Comparison of ENCODE assay signal across 9 mouse cellular contexts in the genomic region with DNA sequence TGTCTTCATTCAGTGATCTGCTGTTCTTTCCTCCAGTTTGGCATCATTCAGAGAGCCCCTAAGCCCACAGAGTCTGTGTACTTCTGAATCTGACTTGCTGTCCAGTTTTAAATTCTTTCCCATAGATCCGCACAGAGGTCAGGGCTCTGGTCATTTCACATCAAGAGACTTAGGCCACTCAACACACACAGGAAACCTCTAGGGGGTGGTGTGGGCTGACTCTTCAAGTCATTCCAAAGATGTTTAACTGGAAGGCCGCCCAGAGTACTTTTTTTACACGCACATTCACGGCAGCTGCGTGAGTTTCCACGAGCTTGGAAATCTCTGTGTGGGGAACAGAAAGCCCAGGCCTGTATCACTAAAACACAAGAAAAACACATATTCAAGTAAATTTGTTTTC.
DNase-seq lines count a peak whose midpoint lies in the region; TF ChIP-seq lines count a peak whose summit lies in the region.
"Had no signal": no experiment of that assay in that cellular context is flagged by ENCODE, and none has a peak within 500 bp of the region (broad histone marks: within the 10 kb centered on the region; RNA-seq: fewer than 3 reads in every experiment).

No protein-coding gene starts in this region.

- TF ChIP-seq CTCF in CH12.LX (conservative IDR thresholded peaks at IDR 0.05 in 1 of 2, IDR thresholded peaks at IDR 0.05 in 1 of 2; ENCODE audit: low read depth in 2 of 2, low read length in 2 of 2) = peak in 1 of 2 experiments; percentile 39; a peak in 2 of 4 replicates

- no peaks in the 10 kb centered on the region for H3K9me3 ChIP-seq in CH12.LX (replicated peaks; ENCODE audit: low read length)
- H3K9me3 ChIP-seq: midbrain, embryonic 15.5 days had no signal

- no peak overlapping the region for H3K4me2 ChIP-seq in CH12.LX (ENCODE audit: insufficient read depth, low read depth, poor library complexity, severe bottlenecking)
- H3K4me2 ChIP-seq: midbrain, embryonic 15.5 days had no signal

- H3K4me1 ChIP-seq in CH12.LX (ENCODE audit: control insufficient read depth in 1 of 2, insufficient read depth in 2 of 2) = no peaks in the 10 kb centered on the region
- H3K4me1 ChIP-seq: midbrain, embryonic 15.5 days had no signal

- TF ChIP-seq POLR2A in CH12.LX (IDR thresholded peaks at IDR 0.05; ENCODE audit: low read depth, low read length) = no peak

- H3K36me3 ChIP-seq in CH12.LX (replicated peaks in 1 of 2; ENCODE audit: control insufficient read depth in 1 of 2, insufficient read depth in 1 of 2, low read length in 1 of 2) = no peaks in the 10 kb centered on the region
- H3K36me3 ChIP-seq: midbrain, embryonic 15.5 days had no signal

- H3K9ac ChIP-seq in CH12.LX (ENCODE audit: insufficient read depth, low read depth) = no peak overlapping the region
- H3K9ac ChIP-seq: midbrain, embryonic 15.5 days had no signal

- dilution Hi-C loops in CH12.LX (cut with MboI; ENCODE audit: extremely low pct_ligation_motif_present, extremely low pct_unique_long_range_greater_than_20kb, low sequenced_read_pairs) = no loop called here

- TF ChIP-seq EP300 in CH12.LX (IDR thresholded peaks at IDR 0.05; ENCODE audit: low read length) = no peak

- H3K27ac ChIP-seq in CH12.LX (ENCODE audit: insufficient read depth, low read depth) = no peak overlapping the region
- H3K27ac ChIP-seq: midbrain, embryonic 15.5 days had no signal

- H3K4me3 ChIP-seq in CH12.LX (replicated peaks in 1 of 3; ENCODE audit: low read depth in 2 of 3, low read length in 2 of 3, poor library complexity in 1 of 3) = no peak overlapping the region
- H3K4me3 ChIP-seq: midbrain, embryonic 15.5 days had no signal

- H3K79me2 ChIP-seq in CH12.LX (replicated peaks; ENCODE audit: control insufficient read depth, extremely low read depth, insufficient read depth, poor library complexity, severe bottlenecking) = no peaks in the 10 kb centered on the region

- peak; percentile 14 for DNase-seq in adrenal gland, postnatal 14 days
- DNase-seq in adrenal gland, postnatal 4 days (ENCODE audit: low spot score in 2 of 2) = no peak
- no peak for DNase-seq in CH12.LX (ENCODE audit: extremely low read depth)
- DNase-seq in gastrocnemius, adult 18-20 months (ENCODE audit: low spot score) = peak; percentile 57
- DNase-seq in kidney, postnatal 4 days = peak; percentile 51 to 65
- DNase-seq in spleen, postnatal 36 days (ENCODE audit: low spot score in 2 of 2) = no peak
- DNase-seq in frontal cortex, postnatal 14 days (ENCODE audit: low spot score in 2 of 2) = no peak
- no peak for DNase-seq in cerebellum, adult 11 months

- TF ChIP-seq RAD21 in CH12.LX (IDR thresholded peaks at IDR 0.05; ENCODE audit: low read depth, low read length) = peak; percentile 36

- H3K27me3 ChIP-seq in CH12.LX (replicated peaks) = no peaks in the 10 kb centered on the region
- H3K27me3 ChIP-seq: midbrain, embryonic 15.5 days had no signal

- in situ Hi-C loops in CH12.LX (cut with MboI; ENCODE audit: low pct_ligation_motif_present, low pct_unique_long_range_greater_than_20kb, low sequenced_read_pairs) = no loop called here

TF ChIP-seq in CH12.LX, 34 proteins besides CTCF, POLR2A, EP300 and RAD21:
- no peak for TF ChIP-seq TCF12 (IDR thresholded peaks at IDR 0.05; ENCODE audit: low read depth, low read length)
- no peak for TF ChIP-seq CHD1 (IDR thresholded peaks at IDR 0.05; ENCODE audit: low read depth, low read length)
- no peak for TF ChIP-seq RCOR1 (conservative IDR thresholded peaks at IDR 0.05; ENCODE audit: low read depth, low read length)
- no peak for TF ChIP-seq ZKSCAN1 (IDR thresholded peaks at IDR 0.05; ENCODE audit: borderline replicate concordance, low read depth, low read length)
- TF ChIP-seq GABPA (IDR thresholded peaks at IDR 0.05; ENCODE audit: insufficient replicate concordance, low read depth, low read length) = no peak
- no peak for TF ChIP-seq MEF2A (IDR thresholded peaks at IDR 0.05; ENCODE audit: borderline replicate concordance, low read depth, low read length)
- TF ChIP-seq ETS1 (conservative IDR thresholded peaks at IDR 0.05; ENCODE audit: low read depth, low read length) = no peak
- no peak for TF ChIP-seq BHLHE40 (IDR thresholded peaks at IDR 0.05; ENCODE audit: low read depth, low read length)
- TF ChIP-seq MXI1 (IDR thresholded peaks at IDR 0.05; ENCODE audit: low read depth, low read length) = no peak
- TF ChIP-seq JUN (IDR thresholded peaks at IDR 0.05; ENCODE audit: insufficient read depth, low read depth, low read length) = no peak
- no peak for TF ChIP-seq HCFC1 (IDR thresholded peaks at IDR 0.05; ENCODE audit: low read depth, low read length)
- TF ChIP-seq IRF4 (IDR thresholded peaks at IDR 0.05; ENCODE audit: low read depth, low read length) = no peak
- TF ChIP-seq USF1 (IDR thresholded peaks at IDR 0.05; ENCODE audit: low read depth, low read length) = no peak

Comparison
In these comparisons a context has a peak if more than half of its experiments do, and no peak if none do; other contexts are left out.
1. DNase-seq: peak in adrenal gland, postnatal 14 days (single experiment), gastrocnemius, adult 18-20 months (single experiment) and kidney, postnatal 4 days (2 of 2); none in adrenal gland, postnatal 4 days (0 of 2), CH12.LX (single experiment), spleen, postnatal 36 days (0 of 2), frontal cortex, postnatal 14 days (0 of 2) and cerebellum, adult 11 months (single experiment).